In the genomic region with DNA sequence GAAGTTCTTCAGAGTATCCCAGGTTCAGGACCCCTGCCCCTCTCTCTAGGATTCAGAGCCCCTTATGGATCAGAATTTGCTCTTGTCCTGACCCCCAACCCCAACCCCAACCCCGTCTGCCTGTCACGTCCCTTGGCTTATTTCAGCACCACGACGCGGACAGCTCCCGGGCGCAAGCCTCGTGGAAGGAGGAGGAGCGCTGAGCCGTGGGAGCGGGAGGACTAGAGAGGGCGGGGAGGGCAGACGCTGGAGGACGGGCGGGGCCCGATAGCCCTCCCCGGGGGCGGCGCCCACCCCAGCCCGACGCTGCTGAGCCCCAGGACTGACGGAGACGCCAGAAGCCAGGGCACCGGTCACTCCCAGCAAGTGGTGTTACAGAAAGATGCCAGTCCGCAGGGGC, we compare ENCODE assay signal across 8 mouse cellular contexts. TPM values are rescaled to one million over a fixed set of nuclear protein-coding genes. Genes with fewer than 3 reads are reported as not detected.
DNase-seq lines count a peak whose midpoint lies in the region; ATAC-seq and TF ChIP-seq lines count a peak whose summit lies in the region.

A gene (plus strand): TSS at position 304 of the 400 bp plus-strand sequence.

- no peak within 1 kb of the TSS for H3K27ac ChIP-seq in forebrain, postnatal 0 days (ENCODE audit: low read depth, low read length)
- H3K27ac ChIP-seq in hindbrain, embryonic 15.5 days (replicated peaks), result no peak within 1 kb of the TSS
- no peak within 1 kb of the TSS for H3K27ac ChIP-seq in liver, embryonic 11.5 days (ENCODE audit: low read depth, low read length)

- H3K9me3 ChIP-seq in forebrain, postnatal 0 days (ENCODE audit: low read length), result no peaks in the 10 kb centered on the region
- no peaks in the 10 kb centered on the region for H3K9me3 ChIP-seq in hindbrain, embryonic 15.5 days
- H3K9me3 ChIP-seq in liver, embryonic 11.5 days (ENCODE audit: control insufficient read depth, low read length), result no peaks in the 10 kb centered on the region

- no peaks in the 10 kb centered on the region; the same call in 1 of the 2 replicates for H3K27me3 ChIP-seq in forebrain, postnatal 0 days (ENCODE audit: insufficient read depth, low read length)
- H3K27me3 ChIP-seq in hindbrain, embryonic 15.5 days, result peaks cover 3% of the 10 kb centered on the region; the same call in 1 of the 2 replicates
- H3K27me3 ChIP-seq in liver, embryonic 11.5 days (replicated peaks; ENCODE audit: control insufficient read depth, insufficient read depth, low read length), result peaks cover 42% of the 10 kb centered on the region

- H3K4me1 ChIP-seq in forebrain, postnatal 0 days (ENCODE audit: insufficient read depth), result no peaks in the 10 kb centered on the region
- H3K4me1 ChIP-seq in hindbrain, embryonic 15.5 days (replicated peaks), result peaks cover 8% of the 10 kb centered on the region
- H3K4me1 ChIP-seq in liver, embryonic 11.5 days (replicated peaks; ENCODE audit: control insufficient read depth, insufficient read depth, low read length), result peaks cover 3% of the 10 kb centered on the region; the same call in 1 of the 2 replicates

- no peak within 1 kb of the TSS for H3K9ac ChIP-seq in forebrain, postnatal 0 days
- no peak within 1 kb of the TSS for H3K9ac ChIP-seq in hindbrain, embryonic 15.5 days
- no peak within 1 kb of the TSS for H3K9ac ChIP-seq in liver, embryonic 11.5 days (ENCODE audit: low read depth, low read length)

- H3K4me2 ChIP-seq in forebrain, postnatal 0 days (ENCODE audit: low read depth), result peak within 1 kb of the TSS; percentile 46
- H3K4me2 ChIP-seq in hindbrain, embryonic 15.5 days, result peak within 1 kb of the TSS; percentile 56
- H3K4me2 ChIP-seq in liver, embryonic 11.5 days, result peak within 1 kb of the TSS; percentile 62

- TF ChIP-seq CTCF in forebrain, postnatal 0 days (IDR thresholded peaks at IDR 0.05; ENCODE audit: low read depth), result no peak

- DNase-seq in right cerebral cortex, postnatal 4 days, result peak; percentile 52
- DNase-seq in right cerebral cortex, adult 2 months (ENCODE audit: low spot score in 2 of 2), result no peak
- no peak for DNase-seq in forebrain, postnatal 0 days
- peak; percentile 72 for DNase-seq in liver, embryonic 11.5 days (ENCODE audit: low spot score)
- peak; percentile 39 to 44 for DNase-seq in thymus, adult 18-20 months
- DNase-seq in left cerebral cortex, adult 8-10 months (ENCODE audit: low spot score in 2 of 2), result no peak

- H3K36me3 ChIP-seq in forebrain, postnatal 0 days (ENCODE audit: insufficient read depth), result no peaks in the 10 kb centered on the region
- no peaks in the 10 kb centered on the region for H3K36me3 ChIP-seq in hindbrain, embryonic 15.5 days
- no peaks in the 10 kb centered on the region for H3K36me3 ChIP-seq in liver, embryonic 11.5 days (ENCODE audit: control insufficient read depth, insufficient read depth, low read length)

- WGBS in forebrain, postnatal 0 days, result under 1% methylated on average over 24 of the region's 25 CpGs
- under 1% methylated on average over 25 of the region's 25 CpGs for WGBS in hindbrain, embryonic 15.5 days
- WGBS in liver, embryonic 11.5 days, result under 1% methylated on average over 25 of the region's 25 CpGs

- H3K4me3 ChIP-seq in forebrain, postnatal 0 days (ENCODE audit: low read depth, low read length), result peak within 1 kb of the TSS; percentile 17; the same call in 1 of the 2 replicates
- peak within 1 kb of the TSS; percentile 25; the same call in 1 of the 2 replicates for H3K4me3 ChIP-seq in hindbrain, embryonic 15.5 days
- H3K4me3 ChIP-seq in liver, embryonic 11.5 days (ENCODE audit: low read depth, low read length), result peak within 1 kb of the TSS; percentile 33

- no peak for ATAC-seq in forebrain, postnatal 0 days
- ATAC-seq in hindbrain, embryonic 15.5 days (ENCODE audit: low FRiP score, low read depth), result 0 out of 2 replicates have a peak, but pooled peaks have one; percentile 56
- peak; percentile 58; the same call in 1 of the 2 replicates for ATAC-seq in liver, embryonic 11.5 days (replicated peaks; ENCODE audit: low FRiP score)
- ATAC-seq in monocyte, adult 5-6 weeks (replicated peaks; ENCODE audit: insufficient number of reproducible peaks, low FRiP score, low TSS enrichment, poor library complexity, severe bottlenecking), result 0 out of 2 replicates have a peak, but pooled peaks have one; percentile 49

RNA-seq across cellular contexts. Expression of the gene that starts here (rescaled TPM):
- 0.92 and 2.8 TPM in 2 replicates for total RNA-seq in forebrain, postnatal 0 days (2014; rRNA removed)
- 0.80 and 1.5 TPM in 2 replicates for polyA plus RNA-seq in forebrain, postnatal 0 days (2015; fragmentation: Nextera tagmentation; extraction: Ambion mirVana)
- polyA plus RNA-seq in hindbrain, embryonic 15.5 days (2015; fragmentation: Nextera tagmentation; extraction: Ambion mirVana), result 2.2 and 2.5 TPM in 2 replicates
- 0.12 and 0.26 TPM in 2 replicates for polyA plus RNA-seq in liver, embryonic 11.5 days (2014; fragmentation: Nextera tagmentation; extraction: Ambion mirVana)
- 0.97 TPM in 1 of 3 replicates, not detected in the others for total RNA-seq in monocyte, adult 5-6 weeks (2017)
- total RNA-seq in left cerebral cortex, adult 8-10 months (2022), result 1 to 10 TPM; 1.9 to 2.6 (median 2.2) TPM

Comparison
In these comparisons a context has a peak if more than half of its experiments do, and no peak if none do; other contexts are left out.
1. DNase-seq: peak in right cerebral cortex, postnatal 4 days (single experiment) and thymus, adult 18-20 months (2 of 2); none in right cerebral cortex, adult 2 months (0 of 2), forebrain, postnatal 0 days (single experiment) and left cerebral cortex, adult 8-10 months (0 of 2).
2. Peak in DNase-seq, ATAC-seq, H3K4me3 ChIP-seq and H3K4me2 ChIP-seq in liver, embryonic 11.5 days; RNA of the gene not detected or under 1 TPM.
3. Peak in ATAC-seq in monocyte, adult 5-6 weeks; RNA of the gene not detected or under 1 TPM.
4. Peak in every context shown above with its lines, with median percentiles within 50 percentile points of each other: H3K4me2 ChIP-seq and H3K4me3 ChIP-seq.